Mouse (Mus musculus): ENCODE results near the gene Dst. TPM values are rescaled to one million over a fixed set of nuclear protein-coding genes. Genes with fewer than 3 reads are reported as not detected.
A peak's percentile ranks its signal among the peaks of the same experiment; 100 is the strongest.

The Dst gene
- polyA plus RNA-seq, 1 experiment from 2014 or later = 24.3 TPM

DNA sequence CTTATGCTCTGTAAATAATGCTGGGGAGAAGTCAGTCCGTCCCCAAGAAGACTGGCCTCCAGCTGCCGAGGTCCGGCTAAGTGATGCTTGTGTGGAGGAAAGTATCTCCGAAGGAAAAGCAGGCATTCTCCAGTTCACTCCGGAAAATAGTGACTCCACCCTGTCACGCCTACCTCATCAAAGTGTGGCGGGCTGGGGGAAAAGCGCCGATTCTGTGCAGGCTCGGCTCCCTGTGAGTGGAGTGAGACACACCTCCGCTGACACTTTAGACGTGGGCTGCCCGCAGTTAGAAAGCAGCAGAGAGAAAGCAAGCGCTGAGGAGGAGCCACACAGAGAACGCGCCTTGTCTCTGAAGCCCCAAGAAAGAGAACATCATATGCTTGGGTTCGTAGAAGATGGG lies 284.1 kb downstream of the Dst start:
- WGBS = 87% methylated on average over 17 of the region's 17 CpGs
- no peak overlapping the region for H3K4me3 ChIP-seq (replicated peaks)
- H3K9ac ChIP-seq = no peak overlapping the region
- H3K4me1 ChIP-seq = no peaks in the 10 kb centered on the region
- no peaks in the 10 kb centered on the region for H3K27me3 ChIP-seq (replicated peaks)
- H3K9me3 ChIP-seq = no peaks in the 10 kb centered on the region
- H3K4me2 ChIP-seq = no peak overlapping the region
- no peak for ATAC-seq (ENCODE audit: insufficient read depth, low FRiP score, low read depth)
- no peak overlapping the region for H3K27ac ChIP-seq
- H3K36me3 ChIP-seq = no peaks in the 10 kb centered on the region; the same call in none of the 2 replicates

- Histone ChIP-seq H3K4me2 (no peak overlapping the region), H3K9me3 (no peaks in the 10 kb centered on the region), H3K4me3 (replicated peaks) (no peak overlapping the region), H3K9ac (no peak overlapping the region), H3K4me1 (no peaks in the 10 kb centered on the region), H3K27ac (no peak overlapping the region), H3K36me3 (peaks cover 9% of the 10 kb centered on the region; the same call in 1 of the 2 replicates), H3K27me3 (replicated peaks) (no peaks in the 10 kb centered on the region)
- 87% methylated on average over 18 of the region's 18 CpGs for WGBS
- no peak for ATAC-seq (ENCODE audit: insufficient read depth, low FRiP score, low read depth)
These were observed 292.8 kb downstream of the Dst start for GRCm38 (mm10) chr1:34200791-34201190.

- H3K36me3 ChIP-seq = peaks cover 9% of the 10 kb centered on the region; the same call in 1 of the 2 replicates
These were observed 293.5 kb downstream of the Dst start for GRCm38 (mm10) chr1:34201483-34201882.

DNA sequence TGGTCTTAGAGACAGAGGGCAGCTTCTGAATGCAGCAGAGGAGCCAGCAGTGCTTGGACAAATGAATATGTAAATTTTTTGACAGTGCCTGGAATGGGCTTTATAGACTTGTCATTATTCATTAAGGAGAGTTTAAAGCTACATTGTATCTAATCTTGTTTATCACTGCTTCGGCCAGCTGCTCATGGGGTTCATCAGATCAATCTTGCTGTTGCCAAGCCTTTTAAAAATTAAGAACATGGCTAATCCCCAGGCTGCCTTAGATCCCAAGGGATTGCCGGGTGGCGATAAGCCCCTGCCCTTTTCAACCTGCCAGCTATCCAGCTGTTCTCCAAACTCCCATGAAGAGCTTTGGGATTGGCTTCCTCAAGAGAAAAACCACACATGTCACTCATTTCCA lies 303.7 kb downstream of the Dst start:
- 63% methylated on average over 3 of the region's 3 CpGs for WGBS
- Histone ChIP-seq H3K4me3 (replicated peaks) (no peak overlapping the region), H3K27me3 (replicated peaks) (no peaks in the 10 kb centered on the region), H3K9ac (no peak overlapping the region), H3K4me2 (no peak overlapping the region), H3K9me3 (no peaks in the 10 kb centered on the region), H3K27ac (no peak overlapping the region), H3K4me1 (no peaks in the 10 kb centered on the region), H3K36me3 (no peaks in the 10 kb centered on the region; the same call in 1 of the 2 replicates)
- no peak for ATAC-seq (ENCODE audit: insufficient read depth, low FRiP score, low read depth)

More at GRCm38 (mm10) chr1:34201483-34201882, 293.5 kb downstream of the Dst start:
- H3K27ac ChIP-seq = no peak overlapping the region
- 33% methylated on average over 4 of the region's 4 CpGs for WGBS
- no peaks in the 10 kb centered on the region for H3K4me1 ChIP-seq
- H3K9ac ChIP-seq = no peak overlapping the region
- H3K4me2 ChIP-seq = no peak overlapping the region
- no peak for ATAC-seq (ENCODE audit: insufficient read depth, low FRiP score, low read depth)
- H3K27me3 ChIP-seq (replicated peaks) = no peaks in the 10 kb centered on the region
- no peak overlapping the region for H3K4me3 ChIP-seq (replicated peaks)
- no peaks in the 10 kb centered on the region for H3K9me3 ChIP-seq

DNA sequence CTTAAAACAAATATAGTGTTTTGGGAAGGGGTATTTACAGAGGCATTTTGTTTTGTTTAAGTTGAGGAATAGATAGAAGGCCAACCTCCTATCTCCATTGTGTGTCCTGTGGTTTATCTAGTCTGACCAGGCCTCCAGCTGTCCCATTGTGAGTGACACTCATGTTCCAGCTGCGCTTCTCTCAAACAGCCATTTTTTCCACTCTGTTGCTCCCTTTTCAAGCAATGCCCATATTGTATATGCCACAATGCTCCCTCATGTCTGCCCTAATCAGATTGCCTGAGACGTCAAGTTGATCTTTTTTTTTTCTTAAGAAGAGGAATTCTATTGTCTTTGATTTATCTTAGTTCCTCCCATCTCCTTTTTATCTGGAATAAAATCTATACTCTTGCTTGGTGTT lies 308.4 kb downstream of the Dst start:
- no peak overlapping the region for H3K4me3 ChIP-seq (replicated peaks)
- H3K36me3 ChIP-seq = no peaks in the 10 kb centered on the region; the same call in 1 of the 2 replicates
- WGBS = 68% methylated on average over 2 of the region's 2 CpGs
- ATAC-seq (ENCODE audit: insufficient read depth, low FRiP score, low read depth) = no peak
- no peak overlapping the region for H3K9ac ChIP-seq
- no peaks in the 10 kb centered on the region for H3K4me1 ChIP-seq
- H3K27ac ChIP-seq = no peak overlapping the region
- H3K9me3 ChIP-seq = no peaks in the 10 kb centered on the region
- no peaks in the 10 kb centered on the region for H3K27me3 ChIP-seq (replicated peaks)
- no peak overlapping the region for H3K4me2 ChIP-seq

- H3K36me3 ChIP-seq = no peaks in the 10 kb centered on the region
- H3K9me3 ChIP-seq = no peaks in the 10 kb centered on the region
- H3K4me1 ChIP-seq = no peaks in the 10 kb centered on the region
- H3K27ac ChIP-seq = no peak overlapping the region
- 25% methylated on average over 6 of the region's 6 CpGs for WGBS
- no peaks in the 10 kb centered on the region for H3K27me3 ChIP-seq (replicated peaks)
- no peak overlapping the region for H3K4me3 ChIP-seq (replicated peaks)
- ATAC-seq (ENCODE audit: insufficient read depth, low FRiP score, low read depth) = peak; percentile 50; the same call in 1 of the 2 replicates
- no peak overlapping the region for H3K4me2 ChIP-seq
- no peak overlapping the region for H3K9ac ChIP-seq
These were observed 310.3 kb downstream of the Dst start for GRCm38 (mm10) chr1:34218323-34218722.

- no peak for ATAC-seq (ENCODE audit: insufficient read depth, low FRiP score, low read depth)
- H3K4me2 ChIP-seq = no peak overlapping the region
- H3K27ac ChIP-seq = no peak overlapping the region
- H3K4me1 ChIP-seq = no peaks in the 10 kb centered on the region
- WGBS = 77% methylated on average over 9 of the region's 9 CpGs
- H3K9ac ChIP-seq = no peak overlapping the region
- no peaks in the 10 kb centered on the region for H3K27me3 ChIP-seq (replicated peaks)
- H3K9me3 ChIP-seq = no peaks in the 10 kb centered on the region
- no peak overlapping the region for H3K4me3 ChIP-seq (replicated peaks)
- H3K36me3 ChIP-seq = no peaks in the 10 kb centered on the region
These were observed 310.8 kb downstream of the Dst start for GRCm38 (mm10) chr1:34218801-34219200.

GRCm38 (mm10) chr1:34220094-34220601 lies 312.1 kb downstream of the Dst start:
- no peak overlapping the region for H3K27ac ChIP-seq
- no peaks in the 10 kb centered on the region for H3K36me3 ChIP-seq
- no peaks in the 10 kb centered on the region for H3K9me3 ChIP-seq
- WGBS = 83% methylated on average over 11 of the region's 11 CpGs
- no peak overlapping the region for H3K9ac ChIP-seq
- ATAC-seq (ENCODE audit: insufficient read depth, low FRiP score, low read depth) = no peak
- no peak overlapping the region for H3K4me2 ChIP-seq
- no peaks in the 10 kb centered on the region for H3K4me1 ChIP-seq
- H3K4me3 ChIP-seq (replicated peaks) = no peak overlapping the region
- no peaks in the 10 kb centered on the region for H3K27me3 ChIP-seq (replicated peaks)

DNA sequence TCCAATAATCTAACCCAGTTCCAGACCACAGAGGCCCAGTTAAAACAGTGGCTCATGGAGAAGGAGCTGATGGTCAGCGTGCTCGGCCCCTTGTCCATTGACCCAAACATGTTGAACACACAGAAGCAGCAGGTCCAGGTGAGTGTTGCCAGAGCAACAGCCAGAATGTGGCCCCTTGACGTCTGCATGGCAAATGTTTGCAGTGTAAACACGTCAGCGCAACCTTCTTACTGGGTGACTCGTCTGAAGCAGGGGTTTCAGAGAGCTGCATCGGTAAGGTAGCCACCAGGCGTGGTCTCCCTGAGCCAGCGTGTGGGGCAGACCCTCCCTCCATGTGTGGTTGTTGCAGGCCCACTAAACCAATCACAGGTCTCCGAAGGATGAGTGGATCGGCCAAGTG lies 315.8 kb downstream of the Dst start:
- ATAC-seq (ENCODE audit: insufficient read depth, low FRiP score, low read depth) = peak; percentile 76
- Histone ChIP-seq H3K4me3 (replicated peaks) (no peak overlapping the region), H3K36me3 (no peaks in the 10 kb centered on the region), H3K27ac (no peak overlapping the region), H3K4me1 (no peaks in the 10 kb centered on the region), H3K9ac (no peak overlapping the region), H3K4me2 (no peak overlapping the region), H3K9me3 (no peaks in the 10 kb centered on the region), H3K27me3 (replicated peaks) (no peaks in the 10 kb centered on the region)
- 73% methylated on average over 11 of the region's 11 CpGs for WGBS

GRCm38 (mm10) chr1:34227676-34228075 lies 319.7 kb downstream of the Dst start:
- Histone ChIP-seq H3K4me1 (no peaks in the 10 kb centered on the region), H3K36me3 (no peaks in the 10 kb centered on the region), H3K4me2 (no peak overlapping the region), H3K9ac (no peak overlapping the region), H3K4me3 (replicated peaks) (no peak overlapping the region), H3K27me3 (replicated peaks) (no peaks in the 10 kb centered on the region), H3K27ac (no peak overlapping the region), H3K9me3 (no peaks in the 10 kb centered on the region)
- 47% methylated on average over 8 of the region's 8 CpGs for WGBS
- ATAC-seq (ENCODE audit: insufficient read depth, low FRiP score, low read depth) = no peak

DNA sequence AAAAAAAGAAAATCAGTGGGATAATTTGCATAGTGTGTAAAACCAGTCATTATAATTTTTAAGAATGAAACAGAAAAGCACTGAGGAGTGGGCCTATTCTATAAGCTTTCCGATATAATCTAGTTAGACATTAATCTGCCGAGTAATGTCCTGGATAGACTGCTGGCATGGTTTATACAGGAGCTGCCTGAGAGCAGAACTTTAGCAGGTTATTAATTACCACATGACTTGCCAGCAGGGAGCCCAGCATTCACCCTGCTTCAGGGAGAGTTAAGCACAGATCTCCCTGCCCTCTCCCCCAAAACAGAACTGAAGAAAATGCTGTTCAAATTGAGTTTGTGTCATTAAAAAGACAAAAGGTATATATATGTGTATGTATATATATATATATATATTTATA lies 323.0 kb downstream of the Dst start:
- Histone ChIP-seq H3K9me3 (no peaks in the 10 kb centered on the region), H3K27ac (no peak overlapping the region), H3K9ac (no peak overlapping the region), H3K4me2 (no peak overlapping the region), H3K4me3 (replicated peaks) (no peak overlapping the region), H3K4me1 (peaks cover 3% of the 10 kb centered on the region), H3K27me3 (replicated peaks) (no peaks in the 10 kb centered on the region), H3K36me3 (no peaks in the 10 kb centered on the region)
- 73% methylated on average over 2 of the region's 2 CpGs for WGBS
- ATAC-seq (ENCODE audit: insufficient read depth, low FRiP score, low read depth) = no peak

DNA sequence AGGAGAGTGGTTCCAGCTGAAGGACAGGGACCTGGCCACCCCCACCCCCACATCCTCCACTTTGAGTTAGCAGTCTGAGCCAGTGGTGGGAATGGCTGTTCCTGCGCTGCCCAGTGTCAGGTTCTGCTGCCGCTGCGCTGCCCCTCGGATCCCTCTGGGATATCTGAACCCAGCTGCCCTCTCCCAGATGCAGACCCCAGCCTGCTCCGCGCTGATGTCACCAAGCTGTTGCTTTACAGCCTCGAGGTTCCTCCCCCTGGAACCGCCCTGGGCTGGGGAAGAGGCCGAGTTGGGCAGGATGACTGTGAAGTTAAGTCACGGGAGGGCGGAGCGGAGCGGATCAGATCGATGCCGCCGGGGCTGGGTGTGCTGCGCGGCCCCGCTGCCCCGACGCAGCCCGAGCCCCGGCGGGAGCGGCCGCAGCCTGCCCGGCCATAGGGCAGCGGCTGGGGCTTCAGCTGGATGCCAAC lies 328.3 kb downstream of the Dst start:
- ATAC-seq (ENCODE audit: insufficient read depth, low FRiP score, low read depth) = peak; percentile 93
- Histone ChIP-seq H3K4me1 (peaks cover 6% of the 10 kb centered on the region), H3K4me3 (replicated peaks) (peak overlapping the region; percentile 51), H3K36me3 (no peaks in the 10 kb centered on the region), H3K9ac (peak overlapping the region; percentile 41), H3K27ac (no peak overlapping the region), H3K27me3 (replicated peaks) (no peaks in the 10 kb centered on the region), H3K4me2 (peak overlapping the region; percentile 83), H3K9me3 (no peaks in the 10 kb centered on the region)
- under 1% methylated on average over 28 of the region's 28 CpGs for WGBS

GRCm38 (mm10) chr1:34237211-34237610 lies 329.2 kb downstream of the Dst start:
- no peak for ATAC-seq (ENCODE audit: insufficient read depth, low FRiP score, low read depth)
- H3K4me2 ChIP-seq = peak overlapping the region; percentile 83
- no peak overlapping the region for H3K27ac ChIP-seq
- H3K4me1 ChIP-seq = peaks cover 6% of the 10 kb centered on the region
- WGBS = 22% methylated on average over 14 of the region's 14 CpGs
- no peaks in the 10 kb centered on the region for H3K27me3 ChIP-seq (replicated peaks)
- no peak overlapping the region for H3K9ac ChIP-seq
- H3K4me3 ChIP-seq (replicated peaks) = peak overlapping the region; percentile 51
- no peaks in the 10 kb centered on the region for H3K9me3 ChIP-seq
- H3K36me3 ChIP-seq = no peaks in the 10 kb centered on the region
